Mouse (Mus musculus): ENCODE measurements around the gene Fadd. TPM values are rescaled to one million over a fixed set of nuclear protein-coding genes. Genes with fewer than 3 reads are reported as not detected.

Fadd gene
- polyA plus RNA-seq, 1 experiment from 2014 or later = 11.7 TPM

- no peak for ATAC-seq (ENCODE audit: insufficient read depth, low FRiP score, low read depth)
- Histone ChIP-seq H3K36me3 (no peaks in the 10 kb centered on the region; the same call in 1 of the 2 replicates), H3K4me2 (no peak overlapping the region), H3K9ac (no peak overlapping the region), H3K27me3 (replicated peaks) (no peaks in the 10 kb centered on the region), H3K27ac (no peak overlapping the region), H3K9me3 (no peaks in the 10 kb centered on the region), H3K4me3 (replicated peaks) (no peak overlapping the region), H3K4me1 (no peaks in the 10 kb centered on the region)
- WGBS = 63% methylated on average over 7 of the region's 7 CpGs
These were observed 27.3 kb upstream of the Fadd start for GRCm38 (mm10) chr7:144609568-144609967.

DNA sequence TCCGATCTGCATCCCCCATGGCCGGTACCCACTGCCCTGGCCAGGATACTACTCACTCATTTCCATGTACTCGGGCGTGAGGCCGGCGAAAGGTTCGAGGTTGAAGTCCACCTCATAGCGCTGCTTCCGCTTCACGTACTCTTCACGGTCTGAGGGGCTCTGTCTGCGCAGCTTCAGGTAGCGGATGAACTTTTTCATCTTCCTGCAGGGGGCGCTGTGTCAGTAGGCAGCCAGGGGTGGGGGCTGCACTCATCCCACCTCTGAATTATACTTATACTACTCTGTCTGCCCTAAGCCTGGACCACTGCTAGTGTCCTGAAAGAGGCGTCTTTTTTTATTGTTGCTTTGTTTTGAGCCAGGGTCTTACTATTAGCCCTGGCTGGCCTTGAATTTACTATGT is 25.6 kb upstream of the Fadd start:
- no peak for ATAC-seq (ENCODE audit: insufficient read depth, low FRiP score, low read depth)
- no peak overlapping the region for H3K4me3 ChIP-seq (replicated peaks)

GRCm38 (mm10) chr7:144604735-144605134 is 22.5 kb upstream of the Fadd start:
- H3K36me3 ChIP-seq = no peaks in the 10 kb centered on the region; the same call in 1 of the 2 replicates
- 49% methylated on average over 4 of the region's 4 CpGs for WGBS
- no peak overlapping the region for H3K4me2 ChIP-seq
- H3K9me3 ChIP-seq = no peaks in the 10 kb centered on the region
- no peaks in the 10 kb centered on the region for H3K4me1 ChIP-seq
- no peaks in the 10 kb centered on the region for H3K27me3 ChIP-seq (replicated peaks)
- H3K9ac ChIP-seq = no peak overlapping the region
- no peak for ATAC-seq (ENCODE audit: insufficient read depth, low FRiP score, low read depth)
- no peak overlapping the region for H3K27ac ChIP-seq
- H3K4me3 ChIP-seq (replicated peaks) = no peak overlapping the region

More for the DNA sequence above, 25.6 kb upstream of the Fadd start:
- Histone ChIP-seq H3K27ac (no peak overlapping the region), H3K4me1 (no peaks in the 10 kb centered on the region), H3K4me2 (no peak overlapping the region), H3K9me3 (no peaks in the 10 kb centered on the region), H3K27me3 (replicated peaks) (no peaks in the 10 kb centered on the region), H3K36me3 (no peaks in the 10 kb centered on the region; the same call in 1 of the 2 replicates), H3K9ac (no peak overlapping the region)
- 88% methylated on average over 15 of the region's 15 CpGs for WGBS

- no peak for ATAC-seq (ENCODE audit: insufficient read depth, low FRiP score, low read depth)
- Histone ChIP-seq H3K27ac (no peak overlapping the region), H3K9me3 (no peaks in the 10 kb centered on the region), H3K27me3 (replicated peaks) (no peaks in the 10 kb centered on the region), H3K4me3 (replicated peaks) (no peak overlapping the region), H3K9ac (no peak overlapping the region), H3K36me3 (no peaks in the 10 kb centered on the region; the same call in 1 of the 2 replicates), H3K4me1 (no peaks in the 10 kb centered on the region), H3K4me2 (no peak overlapping the region)
- 95% methylated on average over 2 of the region's 2 CpGs for WGBS
These were observed 22.0 kb upstream of the Fadd start for GRCm38 (mm10) chr7:144604291-144604690.

DNA sequence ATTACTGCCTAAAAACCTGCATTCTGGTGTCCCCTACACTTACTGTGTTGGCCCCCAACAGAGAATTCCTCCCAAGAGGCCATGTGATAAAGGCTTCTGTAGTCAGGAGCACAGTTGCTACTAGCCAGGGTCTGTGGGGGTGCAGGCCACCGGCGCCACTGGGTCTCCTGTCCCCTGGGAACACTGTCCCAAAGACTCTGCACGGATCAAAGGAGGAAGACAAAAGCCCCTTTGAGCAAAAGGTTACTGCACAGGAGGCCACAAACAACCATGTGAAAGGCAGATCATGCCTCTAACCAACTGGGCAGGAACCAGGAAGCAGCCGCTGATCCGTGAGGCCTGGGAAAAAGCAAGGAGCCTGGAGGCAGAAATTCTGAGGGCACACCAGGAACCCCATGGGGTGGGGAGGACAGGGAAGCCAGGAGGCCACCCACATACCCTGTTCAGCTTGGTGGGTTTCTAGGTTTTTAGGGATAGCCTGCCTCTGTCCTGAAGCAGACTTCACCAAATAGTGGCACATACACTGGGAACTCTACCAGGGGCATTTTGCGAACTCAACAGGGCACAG is 18.2 kb upstream of the Fadd start:
- no peak for ATAC-seq (ENCODE audit: insufficient read depth, low FRiP score, low read depth)
- no peak overlapping the region for H3K4me2 ChIP-seq
- no peaks in the 10 kb centered on the region for H3K27me3 ChIP-seq (replicated peaks)
- 0 out of 2 replicates have a peak, but pooled peaks cover 4% of the 10 kb centered on the region for H3K36me3 ChIP-seq
- 74% methylated on average over 6 of the region's 6 CpGs for WGBS
- H3K4me1 ChIP-seq = no peaks in the 10 kb centered on the region
- no peak overlapping the region for H3K4me3 ChIP-seq (replicated peaks)
- no peak overlapping the region for H3K9ac ChIP-seq
- H3K9me3 ChIP-seq = no peaks in the 10 kb centered on the region
- no peak overlapping the region for H3K27ac ChIP-seq

GRCm38 (mm10) chr7:144589508-144589907 is 7.2 kb upstream of the Fadd start:
- Histone ChIP-seq H3K4me2 (no peak overlapping the region), H3K4me3 (replicated peaks) (no peak overlapping the region), H3K4me1 (no peaks in the 10 kb centered on the region), H3K36me3 (no peaks in the 10 kb centered on the region), H3K9ac (no peak overlapping the region), H3K27ac (no peak overlapping the region), H3K9me3 (no peaks in the 10 kb centered on the region), H3K27me3 (replicated peaks) (no peaks in the 10 kb centered on the region)
- WGBS = 82% methylated on average over 3 of the region's 3 CpGs
- ATAC-seq (ENCODE audit: insufficient read depth, low FRiP score, low read depth) = no peak

- H3K27ac ChIP-seq = no peak overlapping the region
- peaks cover 4% of the 10 kb centered on the region; the same call in 1 of the 2 replicates for H3K4me1 ChIP-seq
- no peak overlapping the region for H3K9ac ChIP-seq
- H3K9me3 ChIP-seq = no peaks in the 10 kb centered on the region
- 56% methylated on average over 2 of the region's 2 CpGs for WGBS
- H3K27me3 ChIP-seq (replicated peaks) = no peaks in the 10 kb centered on the region
- no peaks in the 10 kb centered on the region for H3K36me3 ChIP-seq
- no peak overlapping the region for H3K4me3 ChIP-seq (replicated peaks)
- ATAC-seq (ENCODE audit: insufficient read depth, low FRiP score, low read depth) = no peak
- H3K4me2 ChIP-seq = no peak overlapping the region
These were observed 5.0 kb upstream of the Fadd start for GRCm38 (mm10) chr7:144587291-144587690.

DNA sequence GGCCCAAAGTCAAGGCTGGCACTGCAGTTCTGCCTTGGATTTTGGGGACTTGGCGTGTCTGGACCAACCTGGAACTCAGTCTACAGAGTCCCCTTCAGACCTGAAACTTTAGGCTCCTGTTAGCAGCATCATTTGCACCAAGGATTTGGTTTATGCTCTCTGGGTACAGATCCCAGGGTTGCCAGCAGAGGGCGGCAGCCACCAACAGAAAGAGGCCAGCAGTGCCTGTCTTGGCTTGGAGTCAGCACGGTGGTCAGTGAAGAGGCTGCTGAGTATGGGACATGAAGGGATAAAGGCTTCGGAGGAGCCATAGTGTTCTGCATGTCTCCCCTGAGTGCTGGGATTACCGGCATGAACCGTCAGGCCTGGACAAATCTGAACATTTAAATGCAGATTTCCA is 3.4 kb upstream of the Fadd start:
- WGBS = 14% methylated on average over 6 of the region's 6 CpGs
- Histone ChIP-seq H3K4me3 (replicated peaks) (no peak overlapping the region), H3K36me3 (no peaks in the 10 kb centered on the region), H3K27me3 (replicated peaks) (no peaks in the 10 kb centered on the region), H3K4me2 (no peak overlapping the region), H3K4me1 (peaks cover 11% of the 10 kb centered on the region), H3K27ac (no peak overlapping the region), H3K9ac (no peak overlapping the region), H3K9me3 (no peaks in the 10 kb centered on the region)
- ATAC-seq (ENCODE audit: insufficient read depth, low FRiP score, low read depth) = no peak

DNA sequence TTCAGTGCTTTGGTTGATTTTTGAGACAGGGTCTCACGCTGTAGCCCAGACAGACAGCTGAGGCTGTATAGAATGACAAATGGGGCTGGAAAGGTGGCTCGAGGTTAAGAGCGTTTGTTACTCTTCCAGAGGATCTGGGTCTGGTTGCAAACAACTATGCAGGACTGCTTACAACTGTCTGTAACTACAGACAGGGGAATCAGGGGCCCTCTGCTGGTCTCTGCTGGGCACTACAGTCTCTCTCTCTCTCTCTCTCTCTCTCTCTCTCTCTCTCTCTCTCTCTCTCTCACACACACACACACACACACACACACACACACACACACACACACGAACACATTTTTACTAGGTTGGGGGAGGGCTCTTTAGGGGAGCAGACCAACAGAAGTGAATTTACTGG is 1.4 kb upstream of the Fadd start:
- H3K27ac ChIP-seq = no peak overlapping the region
- H3K4me2 ChIP-seq = no peak overlapping the region
- ATAC-seq (ENCODE audit: insufficient read depth, low FRiP score, low read depth) = no peak
- no peaks in the 10 kb centered on the region for H3K27me3 ChIP-seq (replicated peaks)
- no peaks in the 10 kb centered on the region for H3K9me3 ChIP-seq
- peaks cover 11% of the 10 kb centered on the region for H3K4me1 ChIP-seq
- H3K36me3 ChIP-seq = peaks cover 14% of the 10 kb centered on the region
- 0% methylated on average over 4 of the region's 4 CpGs for WGBS
- H3K9ac ChIP-seq = no peak overlapping the region
- H3K4me3 ChIP-seq (replicated peaks) = no peak overlapping the region

- Histone ChIP-seq H3K4me3 (replicated peaks) (peak overlapping the region; percentile 93), H3K9me3 (no peaks in the 10 kb centered on the region), H3K9ac (peak overlapping the region; percentile 88), H3K36me3 (peaks cover 14% of the 10 kb centered on the region), H3K4me1 (peaks cover 11% of the 10 kb centered on the region), H3K4me2 (peak overlapping the region; percentile 83), H3K27me3 (replicated peaks) (no peaks in the 10 kb centered on the region), H3K27ac (peak overlapping the region; percentile 96)
- under 1% methylated on average over 42 of the region's 43 CpGs for WGBS
- peak; percentile 88 for ATAC-seq (ENCODE audit: insufficient read depth, low FRiP score, low read depth)
These were observed 542 bp downstream of the Fadd start for GRCm38 (mm10) chr7:144581559-144582283.

GRCm38 (mm10) chr7:144577876-144578275 is 4.4 kb downstream of the Fadd start:
- Histone ChIP-seq H3K4me3 (replicated peaks) (no peak overlapping the region), H3K9ac (no peak overlapping the region), H3K9me3 (no peaks in the 10 kb centered on the region), H3K27me3 (replicated peaks) (no peaks in the 10 kb centered on the region), H3K27ac (no peak overlapping the region), H3K4me2 (no peak overlapping the region), H3K36me3 (peaks cover 14% of the 10 kb centered on the region), H3K4me1 (peaks cover 8% of the 10 kb centered on the region)
- no peak for ATAC-seq (ENCODE audit: insufficient read depth, low FRiP score, low read depth)
- 85% methylated on average over 5 of the region's 5 CpGs for WGBS

DNA sequence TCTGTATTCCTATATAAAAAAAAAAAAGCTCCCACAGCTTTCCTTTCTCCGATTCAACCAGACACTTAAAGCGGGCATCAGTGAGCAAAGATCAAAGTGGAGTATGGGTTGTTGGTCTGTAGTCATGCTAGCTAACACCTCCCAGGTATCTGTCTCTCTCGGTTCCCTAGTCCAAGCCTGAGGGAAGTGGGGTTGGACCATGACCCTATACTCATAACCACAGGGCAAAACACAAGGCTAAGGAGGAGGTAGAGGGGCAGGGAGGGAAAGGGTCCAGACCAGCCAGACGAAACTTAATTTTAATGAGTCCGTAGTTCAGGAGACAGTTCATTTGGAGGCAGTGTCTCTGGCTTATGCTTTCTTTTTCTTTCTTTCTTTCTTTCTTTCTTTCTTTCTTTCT is 10.0 kb downstream of the Fadd start:
- Histone ChIP-seq H3K9ac (no peak overlapping the region), H3K9me3 (no peaks in the 10 kb centered on the region), H3K4me2 (no peak overlapping the region), H3K36me3 (no peaks in the 10 kb centered on the region), H3K4me1 (no peaks in the 10 kb centered on the region), H3K4me3 (replicated peaks) (no peak overlapping the region), H3K27ac (no peak overlapping the region), H3K27me3 (replicated peaks) (no peaks in the 10 kb centered on the region)
- 89% methylated on average over 5 of the region's 5 CpGs for WGBS
- ATAC-seq (ENCODE audit: insufficient read depth, low FRiP score, low read depth) = no peak
